Mouse (Mus musculus) liver, postnatal 0 days (tissue): ENCODE results near the gene Zfp791.
A peak's percentile ranks its signal among the peaks of the same experiment; 100 is the strongest.

Experiments used
- CTCF ChIP-seq: sonication (generic); IDR thresholded peaks from 2 replicates; pipeline ENCODE4 v1.5.1; 2016; ENCODE audit warnings: antibody characterized with exemption, low read depth
- EP300 ChIP-seq: IDR thresholded peaks from 2 replicates; pipeline ENCODE4 v1.6.1; 2016; ENCODE audit warnings: antibody characterized with exemption, low read depth, mild to moderate bottlenecking

GRCm38 (mm10) chr8:85071041-85071440 is 51.9 kb downstream of the Zfp791 start:
- peak; percentile 25 for TF ChIP-seq CTCF
- no peak; the same call in 1 of the 2 replicates for TF ChIP-seq EP300
